Mouse (Mus musculus): Measurements from ENCODE around the gene Igfbp1.

- TF ChIP-seq CTCF (IDR thresholded peaks at IDR 0.05; ENCODE audit: low read depth, low read length) (no peak), POLR2A (IDR thresholded peaks at IDR 0.05; ENCODE audit: borderline replicate concordance, low read depth, low read length) (no peak)
Measured at GRCm38 (mm10) chr11:7234981-7235609, 37.5 kb downstream of the Igfbp1 start.
